Mouse (Mus musculus) natural killer cell, adult 2 months (primary cell): ENCODE data around the gene Tm7sf2.
"Not testable (repeated sequence)": the region's sequence is repeated elsewhere in the genome, so short reads cannot be mapped to it uniquely, and the experiment has no call there.

Experiments used
- DNase-seq, 2 experiments: peaks; one replicate each; pipeline ENCODE4 v3.0.0; 2022; ENCODE audit warnings: low spot score in 2 of 2

Gene Tm7sf2

DNA sequence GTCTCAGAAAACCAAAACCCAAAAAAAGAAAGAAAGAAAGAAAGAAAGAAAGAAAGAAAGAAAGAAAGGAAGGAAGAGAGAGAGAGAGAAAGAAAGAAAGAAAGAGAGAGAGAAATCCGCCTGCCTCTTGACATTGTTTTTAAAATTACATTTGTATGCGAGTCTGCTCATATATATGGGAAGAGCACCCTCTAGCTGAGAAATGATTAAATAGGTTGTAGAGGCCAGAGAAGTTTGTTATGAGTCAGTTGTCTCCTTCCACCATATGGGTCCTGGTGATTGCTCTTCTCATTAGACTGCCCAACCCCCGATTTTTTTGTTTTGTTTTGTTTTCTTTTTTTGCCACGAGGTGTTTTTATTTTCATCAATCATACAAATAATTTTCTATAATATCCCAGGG lies 24.1 kb downstream of the Tm7sf2 start:
- DNase-seq, result not testable (repeated sequence)

DNA sequence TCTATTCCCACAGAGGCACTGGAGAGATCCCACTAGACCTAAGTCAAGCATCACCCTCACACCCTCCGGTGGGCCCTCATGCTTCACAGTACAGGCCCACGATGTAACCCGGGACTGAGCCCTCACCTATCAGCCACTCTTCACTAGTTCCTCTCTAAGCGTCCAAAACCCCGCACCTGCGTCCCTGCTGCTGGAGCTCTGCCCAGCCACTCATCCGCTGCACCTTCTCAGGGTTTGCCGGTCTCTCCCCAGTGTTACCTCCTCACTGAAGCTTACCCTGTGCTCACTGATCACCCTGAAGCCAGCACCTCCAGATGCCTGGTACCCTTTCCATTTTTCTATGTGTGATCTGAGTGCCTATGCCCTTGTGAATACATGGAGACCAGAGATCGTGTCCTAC lies 25.9 kb downstream of the Tm7sf2 start:
- no peak for DNase-seq

DNA sequence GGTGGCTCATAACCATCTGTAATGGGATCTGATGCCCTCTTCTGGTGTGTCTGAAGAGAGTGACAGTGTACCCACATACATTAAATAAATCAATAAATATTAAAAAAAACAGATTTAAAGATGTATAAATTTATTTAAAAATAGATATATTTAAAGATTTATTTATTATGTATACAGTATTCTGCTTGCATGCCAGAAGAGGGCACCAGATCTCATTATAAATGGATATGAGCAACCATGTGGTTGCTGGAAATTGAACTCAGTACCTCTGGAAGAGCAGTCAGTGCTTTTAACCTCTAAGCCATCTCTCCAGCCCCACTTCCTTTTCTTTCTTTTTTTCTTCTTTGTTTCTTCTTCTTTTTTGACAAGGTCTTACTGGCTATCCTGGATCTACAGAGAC lies 28.2 kb downstream of the Tm7sf2 start:
- no peak for DNase-seq

DNA sequence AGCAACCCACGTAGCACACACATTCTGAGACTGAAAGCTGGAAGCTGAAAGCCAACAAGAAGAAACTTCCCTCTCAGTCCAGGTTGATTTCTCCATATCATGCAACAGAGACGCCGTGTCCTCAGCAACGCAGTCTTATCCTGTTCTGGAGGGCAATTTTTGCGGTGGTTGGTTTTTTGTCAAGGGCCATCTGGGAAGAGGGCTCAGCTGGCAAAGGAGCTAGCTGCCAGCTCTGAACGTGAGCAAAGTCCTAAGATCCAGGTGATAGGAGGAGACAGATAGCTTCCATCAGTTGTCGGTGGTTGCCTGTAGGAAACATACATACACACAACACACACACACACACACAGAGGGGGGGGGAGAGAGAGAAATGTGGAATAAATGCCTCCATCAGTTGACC lies 29.8 kb downstream of the Tm7sf2 start:
- DNase-seq, result no peak

DNA sequence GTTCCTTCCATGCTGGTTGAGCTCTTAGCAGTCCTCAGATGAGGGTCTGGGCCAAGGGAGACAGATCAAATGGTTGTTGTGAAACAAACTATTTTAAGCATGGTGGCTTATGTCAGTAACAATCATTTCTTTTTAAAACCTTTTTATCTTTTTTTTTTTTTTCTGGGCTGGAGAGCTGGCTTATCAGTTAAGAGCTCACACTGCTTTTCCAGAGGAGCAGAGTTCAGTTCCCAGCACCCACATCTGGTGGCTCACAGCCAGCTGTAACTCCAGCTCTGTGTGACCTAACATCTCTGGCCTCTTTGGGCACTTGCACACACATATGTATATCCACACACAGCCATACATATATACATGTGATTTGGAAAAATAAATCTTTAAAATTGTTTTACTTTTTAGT lies 30.5 kb downstream of the Tm7sf2 start:
- no peak for DNase-seq

DNA sequence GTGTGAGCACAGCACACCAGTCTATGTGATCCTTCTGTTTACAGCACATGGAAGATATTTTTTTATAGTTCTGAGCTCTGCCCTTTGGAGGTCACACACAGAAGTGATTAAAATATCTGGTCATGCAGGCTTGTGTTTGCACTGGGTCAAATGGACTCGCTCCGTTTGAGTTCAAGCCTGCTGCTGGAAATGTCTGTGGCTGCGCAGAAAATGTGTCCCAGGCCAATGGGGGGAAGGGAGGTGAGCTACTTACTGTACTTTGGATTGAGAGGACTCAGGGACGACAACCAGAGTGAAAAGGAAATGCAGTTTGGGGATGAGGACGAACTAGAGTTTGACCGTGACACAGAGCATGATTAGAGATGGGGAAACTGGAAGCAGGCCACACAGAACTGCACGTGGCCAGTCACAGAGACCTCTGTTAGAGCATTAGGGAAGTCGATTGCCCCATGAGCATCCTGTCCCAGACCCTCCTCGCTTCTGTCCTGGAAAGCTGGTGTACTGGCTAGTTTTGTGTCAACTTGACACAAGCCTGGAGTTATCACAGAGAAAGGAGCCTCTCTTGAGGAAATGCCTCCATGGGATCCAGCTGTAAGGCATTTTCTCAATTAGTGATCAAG lies 32.1 kb downstream of the Tm7sf2 start:
- DNase-seq, result no peak

DNA sequence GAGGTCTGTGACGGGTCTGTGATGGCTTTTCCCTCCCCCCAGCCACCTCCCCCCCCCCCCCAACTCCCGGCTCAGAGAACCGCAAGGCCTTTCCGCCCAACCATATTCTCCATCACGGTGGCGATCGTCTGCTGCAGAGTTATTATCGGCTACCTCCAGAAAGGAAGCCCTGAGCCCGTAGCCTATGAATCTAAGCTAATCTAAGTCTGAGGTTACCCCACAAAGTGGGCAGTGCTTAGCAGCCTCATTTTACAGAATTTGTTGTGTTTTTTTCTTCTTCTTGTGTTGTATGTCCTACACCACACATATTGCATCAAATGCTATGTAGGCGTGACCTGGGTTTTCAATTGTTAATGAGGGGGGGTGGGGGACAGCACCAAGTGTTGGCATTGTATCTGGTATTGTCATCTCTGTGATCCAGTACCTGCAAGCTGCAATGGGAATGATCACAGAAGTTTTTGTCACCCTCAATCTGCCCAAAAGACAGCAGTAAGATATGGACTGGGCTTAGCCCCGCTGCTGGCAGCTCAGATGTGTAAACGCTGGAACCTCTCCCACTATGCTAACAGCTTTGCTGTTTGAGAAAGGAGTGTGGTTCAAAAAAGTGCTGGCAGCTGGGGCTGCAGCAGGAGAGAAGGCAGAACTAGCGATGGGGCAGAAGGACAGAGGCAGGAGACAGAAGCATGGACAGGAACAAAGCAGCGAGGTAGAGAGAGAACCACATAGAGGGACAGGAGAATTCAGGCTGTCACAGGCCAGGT lies 37.5 kb downstream of the Tm7sf2 start:
- DNase-seq, result no peak

DNA sequence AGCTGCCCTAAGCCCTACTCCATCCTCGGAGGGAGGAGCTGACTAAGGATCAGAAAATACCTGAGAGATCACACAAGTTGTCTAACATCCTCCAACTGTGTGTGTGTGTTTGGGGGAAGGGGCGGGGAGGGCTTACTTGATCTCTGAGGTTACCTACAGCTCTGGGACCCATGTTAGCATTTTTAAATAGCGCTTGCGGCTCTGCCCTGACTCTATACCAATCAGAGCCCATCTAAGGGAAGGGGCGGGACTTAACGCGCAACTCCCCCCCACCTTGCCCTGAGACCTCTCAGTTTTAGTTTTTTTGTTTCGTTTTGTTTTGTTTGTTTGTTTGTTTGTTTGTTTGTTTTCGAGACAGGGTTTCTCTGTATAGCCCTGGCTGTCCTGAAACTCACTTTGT lies 38.7 kb downstream of the Tm7sf2 start:
- DNase-seq, result no peak

DNA sequence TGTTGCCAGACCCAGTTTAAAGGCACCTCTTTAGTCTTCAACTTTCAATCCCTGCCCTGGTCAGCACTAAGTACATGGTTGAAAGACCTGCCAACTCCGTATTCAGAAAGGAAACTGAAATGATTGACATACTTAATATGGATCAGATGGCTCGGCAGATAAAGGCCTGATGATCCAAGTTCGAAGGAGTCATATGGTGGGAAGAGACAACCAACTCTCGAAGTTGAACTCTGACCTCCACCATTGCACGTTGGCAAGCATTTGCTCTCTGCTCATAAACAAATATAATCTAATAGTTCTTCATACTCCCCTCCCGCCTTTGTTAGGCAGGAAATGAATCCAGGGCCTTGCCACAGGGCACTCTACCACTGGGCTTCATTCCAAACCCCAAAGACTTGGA lies 39.2 kb downstream of the Tm7sf2 start:
- DNase-seq, result no peak

DNA sequence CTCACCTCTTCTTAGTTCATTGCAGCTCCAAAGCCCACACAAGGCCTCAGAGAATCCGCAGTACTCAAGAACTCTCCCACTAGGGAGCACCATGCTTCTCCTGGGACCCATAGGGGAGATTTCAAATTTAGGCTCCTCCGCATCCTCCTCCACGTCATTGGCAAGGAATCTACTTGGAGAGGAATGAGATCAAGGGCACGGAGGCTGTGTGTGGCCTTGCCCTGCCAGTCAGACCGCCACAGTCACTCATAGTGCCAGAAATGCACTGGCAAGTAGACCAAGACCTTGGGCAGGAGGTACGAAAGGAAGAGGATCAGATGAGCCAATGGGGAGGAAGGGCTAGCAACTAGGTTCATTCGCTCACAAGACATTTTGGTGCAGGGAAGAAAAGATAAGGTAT lies 44.2 kb downstream of the Tm7sf2 start:
- DNase-seq, result no peak

DNA sequence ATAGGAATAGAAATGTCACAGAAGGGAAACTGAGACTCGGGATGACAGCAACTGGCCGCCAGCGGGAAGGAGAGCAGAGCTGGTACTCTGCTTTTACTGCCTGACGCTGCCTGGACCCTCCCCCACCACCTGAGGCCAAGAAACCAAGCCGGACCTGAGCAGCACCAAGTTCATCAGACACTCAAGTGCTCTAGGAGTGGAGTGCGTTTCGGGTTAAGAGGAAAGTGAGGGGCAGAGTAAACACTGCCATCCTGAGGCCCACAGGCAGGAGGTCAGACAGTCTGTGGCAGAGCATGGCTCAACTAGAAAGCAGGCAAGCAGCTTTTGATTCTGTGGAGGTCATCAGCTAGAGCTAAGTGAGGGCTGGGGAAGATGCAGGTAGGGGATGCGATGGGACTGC lies 45.1 kb downstream of the Tm7sf2 start:
- no peak for DNase-seq

DNA sequence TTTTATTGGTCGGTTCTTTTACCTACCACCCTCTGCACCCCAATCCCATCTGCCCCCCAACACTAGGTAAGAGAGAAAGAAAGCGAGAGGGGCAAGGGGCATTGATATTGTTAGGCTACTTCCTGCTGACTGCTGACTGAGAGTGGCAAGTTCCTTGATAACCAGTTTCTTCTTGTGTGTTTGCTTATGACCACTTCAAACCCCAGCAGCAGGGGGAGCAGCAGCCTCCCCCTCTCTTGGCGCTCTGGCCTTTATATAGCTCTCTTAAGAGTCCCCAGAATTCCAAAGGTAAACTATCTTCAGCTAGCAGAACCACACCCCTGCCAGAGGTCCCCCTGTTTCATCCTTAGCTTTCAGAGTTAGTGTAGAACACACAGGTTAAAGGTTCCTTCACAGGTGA lies 47.9 kb downstream of the Tm7sf2 start:
- no peak for DNase-seq

DNA sequence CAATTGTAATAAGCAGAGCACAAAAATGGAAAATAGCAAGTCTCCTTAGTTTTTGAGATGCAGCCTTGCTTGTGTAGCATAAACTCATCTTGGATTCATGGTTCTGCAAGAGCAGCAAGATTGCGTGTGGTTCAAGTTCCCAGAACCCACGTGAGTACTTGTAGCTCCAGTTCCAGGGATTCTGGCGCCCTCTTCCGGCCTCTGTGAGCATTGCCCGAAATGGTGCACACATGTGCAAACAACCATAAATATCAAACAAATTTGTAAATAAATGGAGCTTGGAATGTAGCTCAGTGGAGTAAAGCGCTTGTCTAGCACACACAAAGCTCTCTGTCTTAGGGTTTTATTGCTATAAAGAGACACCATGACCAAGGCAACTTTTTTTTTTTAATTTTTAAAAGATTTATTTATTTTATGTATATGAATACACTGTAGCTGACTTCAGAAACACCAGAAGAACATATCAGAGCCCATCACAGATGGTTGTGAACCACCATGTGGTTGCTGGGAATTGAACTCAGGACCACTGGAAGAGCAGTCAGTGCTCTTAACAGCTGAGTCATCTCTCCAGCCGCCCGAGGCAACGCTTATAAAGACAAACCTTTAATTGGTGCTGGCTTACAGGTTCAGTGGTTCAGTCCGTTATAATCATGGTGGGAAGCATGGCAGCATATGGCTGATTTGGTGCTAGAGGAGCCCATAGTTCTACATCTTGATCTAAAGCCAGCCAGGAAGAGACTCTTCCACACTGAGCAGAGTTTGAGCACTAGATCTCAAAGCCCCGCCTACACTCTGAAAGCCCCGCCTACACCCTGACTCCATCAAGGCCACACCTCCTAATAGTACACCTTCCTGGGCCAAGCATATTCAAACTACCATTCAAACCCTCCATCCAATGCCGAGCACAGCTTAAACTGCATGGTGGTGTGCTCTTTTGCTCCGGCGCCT lies 49.8 kb downstream of the Tm7sf2 start:
- peak; percentile 83 to 87 for DNase-seq

DNA sequence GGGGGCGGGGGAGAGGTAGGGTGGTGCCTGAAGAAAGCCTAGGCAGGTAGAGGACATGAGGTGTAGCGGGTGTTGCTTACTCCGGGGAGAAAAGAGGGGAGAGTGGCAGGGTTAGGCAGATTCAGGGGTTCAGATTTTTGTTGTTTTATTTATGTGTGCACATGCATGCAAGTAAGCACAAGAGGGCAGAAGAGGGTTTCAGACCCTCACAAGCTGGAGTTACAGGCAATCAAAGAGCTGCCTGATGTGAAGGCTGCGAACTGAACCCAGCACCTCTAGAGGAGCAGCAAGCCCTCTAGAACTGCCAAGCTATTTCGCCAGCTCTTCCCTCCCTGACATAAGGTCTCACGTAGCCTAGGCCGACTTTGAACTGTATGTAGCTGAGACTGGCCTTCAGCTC lies 51.6 kb downstream of the Tm7sf2 start:
- no peak for DNase-seq

DNA sequence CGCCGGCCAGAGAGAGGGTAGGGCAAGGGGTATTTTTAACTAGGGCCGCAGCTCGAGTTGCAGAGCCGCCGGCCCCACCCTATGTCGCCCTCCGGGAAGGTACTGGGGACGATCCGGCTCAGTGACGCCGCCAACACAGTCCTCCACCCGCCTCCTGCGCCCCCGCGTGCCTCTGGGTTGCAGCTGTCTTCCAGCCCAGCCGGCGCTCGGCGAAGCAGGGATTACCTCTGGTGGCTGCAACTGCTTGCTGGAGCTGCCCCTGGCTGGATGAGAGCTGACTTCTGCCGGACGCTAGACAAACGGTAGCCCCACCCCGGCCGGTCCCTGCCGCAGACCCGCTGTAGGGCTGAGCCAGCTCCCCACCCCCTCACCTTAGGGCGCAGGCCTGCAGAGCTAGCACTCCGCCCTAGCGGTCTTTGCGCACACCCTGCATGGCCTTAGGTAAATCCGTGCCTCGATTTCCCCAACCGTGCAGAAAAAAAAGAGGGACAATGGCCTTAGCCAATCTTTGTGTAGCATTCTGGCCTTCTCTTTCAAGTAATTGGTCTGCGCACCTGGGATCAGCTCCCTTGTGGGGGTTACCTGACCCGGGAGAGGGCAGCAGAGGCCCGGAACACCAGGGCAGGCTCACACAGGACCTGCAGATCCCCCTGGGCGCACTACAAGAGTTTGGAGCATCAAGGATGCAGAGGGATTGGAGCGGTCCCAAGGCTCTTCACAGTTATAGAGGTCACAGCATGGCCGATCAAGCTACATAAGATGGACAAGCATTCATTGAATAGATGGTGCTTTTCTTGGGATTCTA lies 52.5 kb downstream of the Tm7sf2 start, which contains the start of gene Capn1:
TSS of gene Capn1 (minus strand) at position 387 of the 805 bp plus-strand sequence.
- peak; percentile 41 to 59 for DNase-seq

DNA sequence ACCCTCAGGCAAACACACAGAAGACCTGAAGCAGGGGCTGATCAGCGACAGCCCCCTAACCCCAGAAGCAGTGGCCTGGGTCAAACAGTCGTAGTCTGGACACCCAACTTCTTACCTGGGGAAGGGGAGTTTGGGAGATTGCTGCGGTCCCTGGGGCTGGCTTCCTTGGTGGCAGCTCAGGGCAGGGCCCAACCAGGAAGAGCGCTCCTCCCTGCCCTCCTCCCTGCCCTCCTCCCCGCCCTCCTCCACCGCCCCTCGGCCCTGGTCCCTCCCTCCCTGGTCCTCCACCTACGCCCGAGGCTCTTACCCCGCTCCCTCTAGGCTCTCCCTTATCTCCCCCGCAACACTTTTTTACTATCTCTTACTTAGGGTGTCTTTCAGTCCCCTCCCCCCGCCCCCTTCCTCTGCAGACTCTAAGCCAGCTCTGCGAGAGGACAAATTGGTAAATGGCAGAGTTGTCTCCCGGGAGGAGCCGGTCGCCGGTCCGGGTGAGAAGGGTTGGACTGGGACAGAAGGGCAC lies 53.1 kb downstream of the Tm7sf2 start:
- DNase-seq, result peak; percentile 16 to 21

DNA sequence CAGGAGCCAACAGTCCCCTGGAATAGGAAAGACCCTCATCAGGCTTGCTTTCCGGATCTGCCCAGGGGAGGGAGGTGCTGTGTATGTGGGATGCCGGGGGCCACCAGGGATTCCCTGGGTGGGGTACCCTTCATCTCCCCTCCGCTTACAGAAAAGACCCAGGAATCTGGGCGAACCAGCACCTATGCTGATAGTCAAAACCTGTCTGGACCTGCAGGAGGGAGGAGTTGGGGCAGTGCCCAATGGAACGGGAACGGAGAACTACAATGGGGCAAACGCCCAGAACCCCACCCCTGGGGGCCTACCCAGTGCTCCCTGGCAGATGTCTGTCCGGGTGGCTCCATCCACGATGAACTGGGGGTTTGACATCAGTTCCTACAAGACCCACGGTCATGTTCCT lies 54.5 kb downstream of the Tm7sf2 start:
- no peak for DNase-seq
